Mouse (Mus musculus) forebrain, embryonic 11.5 days (tissue): ENCODE data around the gene Lgals1. TPM values are rescaled to one million over a fixed set of nuclear protein-coding genes. Genes with fewer than 3 reads are reported as not detected.
A peak's percentile ranks its signal among the peaks of the same experiment; 100 is the strongest.

Experiments used
- ATAC-seq: fragments of 200-750 bp; cut with Nextera tagmentation; replicated peaks from 2 replicates; pipeline ENCODE4 v1.8.0; 2017; ENCODE audit warnings: moderate TSS enrichment; ENCODE audit not compliant: low FRiP score
- DNase-seq: peaks from one replicate; pipeline ENCODE4 v3.0.0-alpha.2; 2017; ENCODE audit warnings: low spot score
- H3K27ac ChIP-seq: fragments of 300-500 bp; sonication (generic); 2 replicates; pipeline ENCODE4 v1.5.1; 2014; ENCODE audit warnings: low read depth, low read length
- H3K27me3 ChIP-seq: fragments of 300-500 bp; sonication (generic); 2 replicates; pipeline ENCODE4 v1.6.1; 2014; ENCODE audit warnings: mild to moderate bottlenecking, low read length, mixed read lengths; ENCODE audit not compliant: control insufficient read depth, insufficient read depth
- H3K36me3 ChIP-seq: fragments of 300-500 bp; sonication (generic); 2 replicates; pipeline ENCODE4 v1.6.1; 2014; ENCODE audit warnings: mild to moderate bottlenecking, low read length, moderate library complexity, mixed read lengths; ENCODE audit not compliant: control insufficient read depth, insufficient read depth
- H3K4me1 ChIP-seq: fragments of 300-500 bp; sonication (generic); replicated peaks from 2 replicates; pipeline ENCODE4 v1.6.1; 2014; ENCODE audit warnings: low read length, mixed read lengths; ENCODE audit not compliant: control insufficient read depth, insufficient read depth
- H3K4me2 ChIP-seq: fragments of 300-500 bp; sonication (generic); 2 replicates; pipeline ENCODE4 v1.6.1; 2014; ENCODE audit warnings: low read depth, mild to moderate bottlenecking, low read length, moderate library complexity, mixed read lengths; ENCODE audit not compliant: severe bottlenecking
- H3K4me3 ChIP-seq: fragments of 300-500 bp; sonication (generic); 2 replicates; pipeline ENCODE4 v1.5.1; 2014; ENCODE audit warnings: low read depth, low read length
- H3K9ac ChIP-seq: fragments of 300-500 bp; sonication (generic); 2 replicates; pipeline ENCODE4 v1.6.1; 2014; ENCODE audit warnings: low read length
- H3K9me3 ChIP-seq: fragments of 300-500 bp; sonication (generic); 2 replicates; pipeline ENCODE4 v1.6.1; 2016; ENCODE audit warnings: low read length, mixed read lengths; ENCODE audit not compliant: control insufficient read depth
- WGBS: fragments of 180-500 bp; shearing (Covaris S2); extraction: QIAGEN DNeasy Blood & Tissue Kit; methylation state at CpG from one replicate; pipeline ENCODE4 v1.1.7; 2014; 5-methylcytosine and 5-hydroxymethylcytosine counted together
- polyA plus RNA-seq: library from polyadenylated mRNA; unstranded; fragments of >200 nt; fragmentation: Nextera tagmentation; extraction: Ambion mirVana; gene quantifications from 2 replicates; pipeline ENCODE4 v1.2.1, GENCODE M21; 2014

Gene Lgals1
- polyA plus RNA-seq, 1 experiment from 2014 or later: 279 TPM

GRCm38 (mm10) chr15:78955663-78956062 is 29.1 kb downstream of the Lgals1 start:
- Histone ChIP-seq H3K27me3 (no peaks in the 10 kb centered on the region), H3K27ac (no peak overlapping the region), H3K4me1 (no peaks in the 10 kb centered on the region), H3K4me2 (no peak overlapping the region), H3K36me3 (no peaks in the 10 kb centered on the region), H3K9ac (no peak overlapping the region), H3K9me3 (no peaks in the 10 kb centered on the region), H3K4me3 (no peak overlapping the region)
- DNase-seq (no peak), ATAC-seq (no peak)
- 75% methylated on average over 3 of the region's 3 CpGs for WGBS

GRCm38 (mm10) chr15:78956351-78956750 is 29.8 kb downstream of the Lgals1 start:
- 0 out of 2 replicates have a peak, but pooled peaks have one; percentile 18 for ATAC-seq
- Histone ChIP-seq H3K4me3 (no peak overlapping the region), H3K27me3 (no peaks in the 10 kb centered on the region), H3K4me1 (no peaks in the 10 kb centered on the region), H3K27ac (no peak overlapping the region), H3K4me2 (no peak overlapping the region), H3K9me3 (no peaks in the 10 kb centered on the region), H3K36me3 (no peaks in the 10 kb centered on the region), H3K9ac (no peak overlapping the region)
- WGBS: 91% methylated on average over 4 of the region's 4 CpGs
- no peak for DNase-seq

DNA sequence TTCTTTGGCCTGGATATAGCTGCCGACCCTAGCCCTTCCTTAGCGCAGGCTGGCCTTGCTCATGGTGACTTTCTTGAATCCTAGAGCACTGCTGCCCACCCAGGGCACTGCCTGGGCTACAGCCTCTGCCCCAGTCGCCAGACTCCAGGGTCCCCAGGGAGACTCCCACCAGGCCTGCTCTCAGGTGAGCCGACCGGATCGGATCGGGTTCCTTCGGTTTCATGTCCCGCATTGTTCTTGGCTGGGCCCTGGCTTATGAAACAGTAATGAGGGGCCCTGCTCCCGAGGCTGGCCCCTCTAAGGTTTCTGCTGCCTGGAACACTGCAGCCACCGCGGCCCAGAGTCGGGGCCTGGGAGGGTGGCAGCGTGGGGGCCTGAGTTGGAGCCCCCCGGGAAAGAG is 30.5 kb downstream of the Lgals1 start:
- Histone ChIP-seq H3K27ac (no peak overlapping the region), H3K9ac (no peak overlapping the region), H3K9me3 (no peaks in the 10 kb centered on the region), H3K27me3 (no peaks in the 10 kb centered on the region), H3K4me1 (no peaks in the 10 kb centered on the region), H3K4me2 (no peak overlapping the region), H3K36me3 (no peaks in the 10 kb centered on the region), H3K4me3 (no peak overlapping the region)
- 79% methylated on average over 15 of the region's 15 CpGs for WGBS
- DNase-seq (no peak), ATAC-seq (no peak)

GRCm38 (mm10) chr15:78959537-78959936 is 33.0 kb downstream of the Lgals1 start:
- no peak overlapping the region for H3K4me3 ChIP-seq
- no peak overlapping the region for H3K9ac ChIP-seq
- no peaks in the 10 kb centered on the region for H3K27me3 ChIP-seq
- no peaks in the 10 kb centered on the region for H3K9me3 ChIP-seq
- 0 out of 2 replicates have a peak, but pooled peaks cover 2% of the 10 kb centered on the region for H3K4me1 ChIP-seq
- no peak overlapping the region for H3K27ac ChIP-seq
- H3K36me3 ChIP-seq: no peaks in the 10 kb centered on the region
- DNase-seq: no peak
- H3K4me2 ChIP-seq: no peak overlapping the region
- WGBS: 90% methylated on average over 11 of the region's 11 CpGs
- ATAC-seq: no peak

GRCm38 (mm10) chr15:78960088-78960487 is 33.6 kb downstream of the Lgals1 start:
- Histone ChIP-seq H3K4me1 (0 out of 2 replicates have a peak, but pooled peaks cover 2% of the 10 kb centered on the region), H3K4me2 (no peak overlapping the region), H3K4me3 (no peak overlapping the region), H3K27me3 (no peaks in the 10 kb centered on the region), H3K9me3 (no peaks in the 10 kb centered on the region), H3K9ac (no peak overlapping the region), H3K27ac (no peak overlapping the region), H3K36me3 (no peaks in the 10 kb centered on the region)
- WGBS: 79% methylated on average over 4 of the region's 4 CpGs
- ATAC-seq: no peak
- no peak for DNase-seq

DNA sequence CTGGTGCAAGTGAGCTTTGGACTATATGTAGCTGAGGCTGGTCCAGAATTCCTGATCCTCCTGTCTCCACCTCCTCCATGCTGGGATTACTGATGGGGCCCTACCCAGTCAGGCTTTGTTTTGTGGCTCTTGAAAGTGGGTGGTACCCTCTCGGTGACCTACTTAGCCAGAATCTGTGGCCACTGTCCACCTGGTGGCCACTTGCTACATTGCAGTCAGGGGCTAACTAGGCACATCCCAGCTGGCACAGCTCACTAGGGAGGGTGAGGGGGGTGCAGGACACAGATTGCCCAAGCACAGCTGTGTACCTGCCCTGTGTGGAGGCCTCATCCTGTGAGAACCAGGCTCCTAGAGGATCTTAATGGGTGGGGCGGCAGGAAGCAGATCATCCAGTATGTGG is 36.4 kb downstream of the Lgals1 start:
- ATAC-seq (0 out of 2 replicates have a peak, but pooled peaks have one; percentile 24), DNase-seq (peak; percentile 73)
- no peaks in the 10 kb centered on the region; the same call in 1 of the 2 replicates for H3K36me3 ChIP-seq
- H3K4me1 ChIP-seq: 0 out of 2 replicates have a peak, but pooled peaks cover 2% of the 10 kb centered on the region
- H3K9ac ChIP-seq: no peak overlapping the region
- WGBS: 37% methylated on average over 2 of the region's 2 CpGs
- no peak overlapping the region for H3K27ac ChIP-seq
- no peaks in the 10 kb centered on the region for H3K9me3 ChIP-seq
- H3K27me3 ChIP-seq: no peaks in the 10 kb centered on the region
- no peak overlapping the region for H3K4me3 ChIP-seq
- no peak overlapping the region for H3K4me2 ChIP-seq

DNA sequence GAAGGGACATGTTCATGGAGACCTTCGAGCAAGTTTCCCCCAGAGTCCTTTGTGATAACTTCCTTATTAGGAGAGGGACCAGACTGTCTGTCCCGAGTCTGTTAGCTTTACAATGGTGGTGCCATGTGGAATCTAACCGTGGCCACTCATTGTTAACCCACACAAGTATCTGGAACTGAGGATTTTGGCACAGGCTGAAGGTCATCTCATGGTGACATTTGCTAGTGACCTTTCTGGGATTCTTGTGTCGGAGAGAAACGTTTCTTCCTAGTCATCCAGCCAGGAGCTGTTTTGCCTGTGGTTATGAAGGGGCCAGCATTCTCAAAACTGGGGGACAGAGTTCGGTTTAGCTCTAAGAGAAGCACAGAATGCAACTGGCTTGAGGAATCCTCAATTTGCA is 45.1 kb downstream of the Lgals1 start:
- WGBS: 86% methylated on average over 6 of the region's 6 CpGs
- Histone ChIP-seq H3K27me3 (no peaks in the 10 kb centered on the region), H3K4me3 (no peak overlapping the region), H3K4me1 (no peaks in the 10 kb centered on the region), H3K9me3 (no peaks in the 10 kb centered on the region), H3K27ac (no peak overlapping the region), H3K4me2 (no peak overlapping the region), H3K36me3 (no peaks in the 10 kb centered on the region; the same call in 1 of the 2 replicates), H3K9ac (no peak overlapping the region)
- DNase-seq (no peak), ATAC-seq (no peak)

DNA sequence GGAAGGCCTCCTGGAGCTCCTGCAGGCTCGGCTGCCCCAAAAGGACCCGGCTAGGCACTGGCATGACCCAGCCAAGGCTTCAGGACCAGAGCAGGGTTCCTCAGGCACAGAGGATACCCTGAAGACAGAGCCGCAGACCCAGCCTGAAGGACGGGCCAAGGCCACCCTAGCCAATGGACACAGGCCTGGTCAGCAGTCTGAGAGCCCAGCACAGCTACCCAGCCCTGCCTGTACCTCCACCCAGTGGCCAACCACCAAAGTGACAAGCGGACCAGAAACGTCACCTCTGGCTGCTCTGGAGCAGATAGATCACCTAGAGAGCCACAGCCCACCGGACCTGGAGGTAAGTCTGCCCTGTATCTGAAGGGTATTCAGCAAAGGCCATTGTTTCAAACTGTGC is 47.4 kb downstream of the Lgals1 start:
- Histone ChIP-seq H3K9me3 (no peaks in the 10 kb centered on the region), H3K4me3 (no peak overlapping the region), H3K27me3 (no peaks in the 10 kb centered on the region), H3K36me3 (no peaks in the 10 kb centered on the region), H3K4me1 (no peaks in the 10 kb centered on the region), H3K27ac (no peak overlapping the region), H3K4me2 (no peak overlapping the region), H3K9ac (no peak overlapping the region)
- 78% methylated on average over 7 of the region's 7 CpGs for WGBS
- ATAC-seq: no peak
- no peak for DNase-seq

DNA sequence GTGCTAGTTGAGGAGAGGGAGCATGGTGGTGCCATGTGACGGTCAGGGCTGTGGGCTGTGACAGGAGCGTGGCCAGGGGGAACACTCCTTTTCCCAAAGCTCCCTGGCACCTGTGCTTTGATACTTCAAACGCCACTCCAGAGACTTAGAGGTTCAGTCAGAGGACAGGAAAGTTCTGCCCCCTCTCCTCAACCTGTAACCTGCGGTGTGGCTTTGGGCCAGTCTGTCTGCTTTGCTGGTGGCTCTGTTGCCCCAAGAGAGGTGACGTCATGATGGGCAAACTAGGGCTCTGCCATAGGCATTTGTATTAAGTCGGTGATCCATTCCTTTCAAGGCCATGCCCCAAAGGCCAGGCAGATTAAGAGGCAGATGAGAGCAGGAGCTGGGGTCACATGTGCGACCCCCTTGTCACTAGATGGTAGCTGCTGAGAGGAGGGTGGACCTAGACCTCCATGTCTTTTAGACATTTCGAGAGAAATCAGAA is 51.2 kb downstream of the Lgals1 start:
- DNase-seq (no peak), ATAC-seq (no peak)
- no peak overlapping the region for H3K4me2 ChIP-seq
- 85% methylated on average over 8 of the region's 8 CpGs for WGBS
- no peak overlapping the region for H3K4me3 ChIP-seq
- no peak overlapping the region for H3K27ac ChIP-seq
- H3K27me3 ChIP-seq: no peaks in the 10 kb centered on the region
- H3K9me3 ChIP-seq: no peaks in the 10 kb centered on the region
- no peak overlapping the region for H3K9ac ChIP-seq
- peaks cover 4% of the 10 kb centered on the region; the same call in 1 of the 2 replicates for H3K4me1 ChIP-seq
- H3K36me3 ChIP-seq: no peaks in the 10 kb centered on the region
